In the genomic region with DNA sequence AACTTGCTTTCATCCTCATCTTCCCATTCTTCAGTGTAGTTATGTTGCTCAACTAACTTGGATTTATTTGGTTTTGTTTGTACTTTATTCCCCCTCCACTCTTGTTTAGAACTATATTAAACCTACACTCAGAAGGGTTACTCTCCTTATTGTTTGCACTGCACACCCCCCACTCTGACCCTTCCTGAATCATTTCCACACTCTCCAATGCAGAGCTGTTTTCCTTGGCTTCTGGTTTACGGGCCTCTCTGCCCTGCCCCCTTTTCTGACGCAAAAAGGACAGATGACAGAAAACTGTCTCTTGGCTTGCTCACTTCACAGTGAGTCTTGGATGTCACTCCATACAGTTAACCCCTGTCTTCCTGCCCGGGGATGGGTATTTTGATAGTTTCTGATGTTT, we compare ENCODE assay signal across 20 mouse cellular contexts. TPM values are rescaled to one million over a fixed set of nuclear protein-coding genes. Genes with fewer than 3 reads are reported as not detected.
DNase-seq lines count a peak whose midpoint lies in the region; ATAC-seq and TF ChIP-seq lines count a peak whose summit lies in the region.
"Had no signal": no experiment of that assay in that cellular context is flagged by ENCODE, and none has a peak within 500 bp of the region (broad histone marks: within the 10 kb centered on the region; RNA-seq: fewer than 3 reads in every experiment).

No protein-coding gene starts in this region.

- peak overlapping the region; percentile 64 for H3K27ac ChIP-seq in heart, embryonic 13.5 days (replicated peaks)
- no peak overlapping the region for H3K27ac ChIP-seq in kidney, postnatal 0 days
- no peak overlapping the region for H3K27ac ChIP-seq in lung, embryonic 15.5 days
- H3K27ac ChIP-seq: embryonic facial prominence, embryonic 13.5 days; forebrain, embryonic 12.5 days; hindbrain, embryonic 10.5 days; hindbrain, embryonic 14.5 days; intestine, embryonic 15.5 days had no signal

- no peak overlapping the region for H3K4me3 ChIP-seq in heart, embryonic 13.5 days
- H3K4me3 ChIP-seq in kidney, postnatal 0 days (replicated peaks; ENCODE audit: low read depth, low read length) = no peak overlapping the region
- H3K4me3 ChIP-seq in lung, embryonic 15.5 days = no peak overlapping the region
- H3K4me3 ChIP-seq: embryonic facial prominence, embryonic 13.5 days; forebrain, embryonic 12.5 days; hindbrain, embryonic 10.5 days; intestine, embryonic 15.5 days had no signal

- no peak overlapping the region for H3K9ac ChIP-seq in heart, embryonic 13.5 days
- H3K9ac ChIP-seq in kidney, postnatal 0 days (ENCODE audit: low read depth, low read length) = no peak overlapping the region
- no peak overlapping the region for H3K9ac ChIP-seq in lung, embryonic 15.5 days
- H3K9ac ChIP-seq: embryonic facial prominence, embryonic 13.5 days; forebrain, embryonic 12.5 days; hindbrain, embryonic 14.5 days; intestine, embryonic 15.5 days had no signal

- no peak for DNase-seq in heart, adult 9 months (ENCODE audit: low spot score in 2 of 2)
- peak; percentile 29 for DNase-seq in kidney, postnatal 0 days (ENCODE audit: low spot score)
- DNase-seq in kidney, adult 18-20 months = no peak
- no peak for DNase-seq in lung, postnatal 36 days
- DNase-seq: adrenal gland, adult 2 months; adrenal gland, postnatal 25 days; cerebellum, adult 18-20 months; cerebellum, adult 9-11 months; cerebellum, postnatal 36 days; gastrocnemius, postnatal 14 days had no signal

- no peak for TF ChIP-seq CTCF in kidney, postnatal 0 days (IDR thresholded peaks at IDR 0.05; ENCODE audit: low read depth)

- ATAC-seq in heart, embryonic 13.5 days (ENCODE audit: extremely low read depth, insufficient number of reproducible peaks, low FRiP score, low TSS enrichment) = no peak
- ATAC-seq in kidney, postnatal 0 days (replicated peaks; ENCODE audit: low FRiP score, low read depth) = no peak
- peak; percentile 11; the same call in 1 of the 2 replicates for ATAC-seq in lung, embryonic 15.5 days (ENCODE audit: borderline replicate concordance, extremely low read depth, low FRiP score, low TSS enrichment)
- no peak for ATAC-seq in granulocyte monocyte progenitor cell, adult 5-6 weeks (replicated peaks; ENCODE audit: poor library complexity, severe bottlenecking)
- ATAC-seq: forebrain, embryonic 16.5 days; intestine, embryonic 15.5 days had no signal

- H3K9me3 ChIP-seq in heart, embryonic 13.5 days = no peaks in the 10 kb centered on the region
- no peaks in the 10 kb centered on the region for H3K9me3 ChIP-seq in kidney, postnatal 0 days (replicated peaks; ENCODE audit: low read length)
- H3K9me3 ChIP-seq in lung, embryonic 15.5 days = no peaks in the 10 kb centered on the region
- H3K9me3 ChIP-seq: embryonic facial prominence, embryonic 13.5 days; forebrain, embryonic 12.5 days; hindbrain, embryonic 10.5 days; intestine, embryonic 15.5 days had no signal

- no peaks in the 10 kb centered on the region for H3K36me3 ChIP-seq in heart, embryonic 13.5 days
- no peaks in the 10 kb centered on the region for H3K36me3 ChIP-seq in kidney, postnatal 0 days (ENCODE audit: insufficient read depth, low read length)
- no peaks in the 10 kb centered on the region for H3K36me3 ChIP-seq in lung, embryonic 15.5 days
- H3K36me3 ChIP-seq: embryonic facial prominence, embryonic 13.5 days; forebrain, embryonic 12.5 days; hindbrain, embryonic 10.5 days; intestine, embryonic 15.5 days had no signal

- no peak overlapping the region for H3K4me2 ChIP-seq in heart, embryonic 13.5 days
- no peak overlapping the region for H3K4me2 ChIP-seq in kidney, postnatal 0 days (ENCODE audit: low read length)
- no peak overlapping the region for H3K4me2 ChIP-seq in lung, embryonic 15.5 days
- H3K4me2 ChIP-seq: embryonic facial prominence, embryonic 13.5 days; forebrain, embryonic 12.5 days; hindbrain, embryonic 14.5 days; intestine, embryonic 15.5 days had no signal

- WGBS in heart, embryonic 13.5 days = 49% methylated on average over 3 of the region's 3 CpGs
- 40% methylated on average over 3 of the region's 3 CpGs for WGBS in kidney, postnatal 0 days
- 29% methylated on average over 3 of the region's 3 CpGs for WGBS in lung, embryonic 15.5 days

- H3K4me1 ChIP-seq in heart, embryonic 13.5 days = peaks cover 8% of the 10 kb centered on the region
- H3K4me1 ChIP-seq in kidney, postnatal 0 days (replicated peaks; ENCODE audit: insufficient read depth, low read length) = peaks cover 12% of the 10 kb centered on the region; the same call in 1 of the 2 replicates
- peaks cover 12% of the 10 kb centered on the region; the same call in 1 of the 2 replicates for H3K4me1 ChIP-seq in lung, embryonic 15.5 days
- H3K4me1 ChIP-seq: forebrain, embryonic 12.5 days; intestine, embryonic 15.5 days had no signal

- no peaks in the 10 kb centered on the region for H3K27me3 ChIP-seq in heart, embryonic 13.5 days (replicated peaks)
- H3K27me3 ChIP-seq in kidney, postnatal 0 days (ENCODE audit: insufficient read depth, low read length) = no peaks in the 10 kb centered on the region
- no peaks in the 10 kb centered on the region for H3K27me3 ChIP-seq in lung, embryonic 15.5 days
- H3K27me3 ChIP-seq: CH12.LX; embryonic facial prominence, embryonic 13.5 days; forebrain, embryonic 12.5 days; intestine, embryonic 15.5 days had no signal

RNA-seq across cellular contexts. Expression of a gene that starts 38.5 kb away (rescaled TPM):
- 0.08 TPM in 2 replicates for polyA plus RNA-seq in heart, embryonic 13.5 days (2015; fragmentation: Nextera tagmentation; extraction: Ambion mirVana)
- 0.05 and 0.09 TPM in 2 replicates for polyA plus RNA-seq in kidney, postnatal 0 days (2015; fragmentation: Nextera tagmentation; extraction: Ambion mirVana)
- polyA plus RNA-seq in lung, embryonic 15.5 days (2015; fragmentation: Nextera tagmentation; extraction: Ambion mirVana) = 0.26 and 0.33 TPM in 2 replicates
- not detected in 2 replicates for total RNA-seq in granulocyte monocyte progenitor cell, adult 5-6 weeks (2014; fragmentation: Nextera tagmentation)
- total RNA-seq in granulocyte monocyte progenitor cell, adult 5-6 weeks (2017) = not detected in 2 replicates
- polyA plus RNA-seq: embryonic facial prominence, embryonic 13.5 days had no signal
